11 mouse cellular contexts compared by ENCODE assay signal in the genomic region with DNA sequence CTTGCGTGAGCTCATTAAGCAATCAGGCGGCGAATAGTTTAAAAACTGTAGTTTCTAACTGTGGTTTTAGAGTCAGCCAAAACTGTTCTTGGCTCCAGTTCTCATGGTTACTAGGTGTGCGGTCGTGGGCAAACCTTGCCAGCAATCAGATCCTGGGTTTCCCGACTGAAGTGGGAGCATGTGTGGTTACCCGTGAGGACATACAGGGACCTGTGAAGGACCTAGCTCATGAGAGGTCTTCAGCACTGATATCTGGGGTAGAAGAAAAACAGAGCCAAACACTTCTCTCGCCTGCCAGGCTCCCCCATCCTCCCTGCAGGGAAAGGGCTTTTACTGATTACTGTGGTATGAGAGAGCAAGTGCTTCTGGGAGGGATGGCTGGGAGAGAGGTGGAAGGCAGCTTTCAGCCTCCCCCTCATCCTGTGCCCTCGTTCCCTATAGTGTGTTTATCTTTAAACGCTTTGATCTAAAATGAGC.
DNase-seq lines count a peak whose midpoint lies in the region; ATAC-seq and TF ChIP-seq lines count a peak whose summit lies in the region.
"Had no signal": no experiment of that assay in that cellular context is flagged by ENCODE, and none has a peak within 500 bp of the region (broad histone marks: within the 10 kb centered on the region; RNA-seq: fewer than 3 reads in every experiment).

No protein-coding gene starts in this region.

- peak overlapping the region; percentile 16 for H3K4me2 ChIP-seq in lung, embryonic 14.5 days
- no peak overlapping the region for H3K4me2 ChIP-seq in stomach, embryonic 16.5 days (ENCODE audit: low read depth, low read length)
- no peak overlapping the region for H3K4me2 ChIP-seq in forebrain, embryonic 13.5 days

- no peak overlapping the region for H3K4me3 ChIP-seq in lung, embryonic 14.5 days (ENCODE audit: low read depth, low read length)
- no peak overlapping the region for H3K4me3 ChIP-seq in stomach, embryonic 16.5 days (replicated peaks; ENCODE audit: low read length)
- no peak overlapping the region for H3K4me3 ChIP-seq in forebrain, embryonic 13.5 days
- H3K4me3 ChIP-seq: hindbrain, embryonic 10.5 days had no signal

- H3K9ac ChIP-seq in lung, embryonic 14.5 days = no peak overlapping the region
- H3K9ac ChIP-seq in stomach, embryonic 16.5 days (ENCODE audit: low read length) = no peak overlapping the region
- no peak overlapping the region for H3K9ac ChIP-seq in forebrain, embryonic 13.5 days

- no peaks in the 10 kb centered on the region for H3K36me3 ChIP-seq in lung, embryonic 14.5 days (ENCODE audit: insufficient read depth)
- H3K36me3 ChIP-seq in stomach, embryonic 16.5 days (ENCODE audit: control insufficient read depth, insufficient read depth, low read length) = no peaks in the 10 kb centered on the region
- no peaks in the 10 kb centered on the region for H3K36me3 ChIP-seq in forebrain, embryonic 13.5 days (ENCODE audit: poor library complexity, severe bottlenecking)
- H3K36me3 ChIP-seq: G1E; hindbrain, embryonic 10.5 days had no signal

- WGBS in lung, embryonic 14.5 days = 32% methylated on average over 10 of the region's 10 CpGs
- 43% methylated on average over 10 of the region's 10 CpGs for WGBS in stomach, embryonic 16.5 days
- 83% methylated on average over 10 of the region's 10 CpGs for WGBS in forebrain, embryonic 13.5 days

- H3K4me1 ChIP-seq in lung, embryonic 14.5 days (ENCODE audit: insufficient read depth) = no peaks in the 10 kb centered on the region; the same call in 1 of the 2 replicates
- H3K4me1 ChIP-seq in stomach, embryonic 16.5 days (ENCODE audit: control insufficient read depth, insufficient read depth, low read length) = no peaks in the 10 kb centered on the region
- H3K4me1 ChIP-seq in forebrain, embryonic 13.5 days = no peaks in the 10 kb centered on the region
- H3K4me1 ChIP-seq: hindbrain, embryonic 10.5 days had no signal

- no peaks in the 10 kb centered on the region for H3K27me3 ChIP-seq in lung, embryonic 14.5 days (ENCODE audit: insufficient read depth, low read length)
- H3K27me3 ChIP-seq in stomach, embryonic 16.5 days (ENCODE audit: control insufficient read depth, insufficient read depth, low read length) = no peaks in the 10 kb centered on the region
- no peaks in the 10 kb centered on the region for H3K27me3 ChIP-seq in forebrain, embryonic 13.5 days

- peak overlapping the region; percentile 54; the same call in 1 of the 2 replicates for H3K27ac ChIP-seq in lung, embryonic 14.5 days (ENCODE audit: low read depth)
- no peak overlapping the region for H3K27ac ChIP-seq in stomach, embryonic 16.5 days (ENCODE audit: low read length)
- H3K27ac ChIP-seq in forebrain, embryonic 13.5 days = no peak overlapping the region
- H3K27ac ChIP-seq: hindbrain, embryonic 10.5 days; macrophage had no signal

- ATAC-seq in lung, embryonic 14.5 days (ENCODE audit: insufficient read depth) = peak; percentile 85
- peak; percentile 69; the same call in 1 of the 2 replicates for ATAC-seq in stomach, embryonic 16.5 days (ENCODE audit: insufficient read depth, low FRiP score)
- ATAC-seq in forebrain, embryonic 13.5 days = no peak
- ATAC-seq in megakaryocyte progenitor cell, adult 5-6 weeks (replicated peaks; ENCODE audit: poor library complexity) = no peak

- H3K9me3 ChIP-seq in lung, embryonic 14.5 days (ENCODE audit: low read depth, low read length) = no peaks in the 10 kb centered on the region
- no peaks in the 10 kb centered on the region for H3K9me3 ChIP-seq in stomach, embryonic 16.5 days (replicated peaks; ENCODE audit: control insufficient read depth, low read length)
- no peaks in the 10 kb centered on the region for H3K9me3 ChIP-seq in forebrain, embryonic 13.5 days (replicated peaks)
- H3K9me3 ChIP-seq: hindbrain, embryonic 10.5 days had no signal

- intact Hi-C loops in heart, postnatal 10 days (cut with DNase I) = no loop called here

- DNase-seq in adrenal gland, postnatal 14 days = peak; percentile 19
- no peak for DNase-seq in adrenal gland, adult 8-10 months
- peak; percentile 51 for DNase-seq in lung, embryonic 14.5 days
- DNase-seq in lung, postnatal 25 days (ENCODE audit: low spot score) = no peak
- peak; percentile 72 to 77 for DNase-seq in heart, postnatal 10 days

- TF ChIP-seq CTCF in lung, embryonic 14.5 days (IDR thresholded peaks at IDR 0.05; ENCODE audit: low read depth) = no peak

Comparison
In these comparisons a context has a peak if more than half of its experiments do, and no peak if none do; other contexts are left out.
1. DNase-seq: peak in adrenal gland, postnatal 14 days (single experiment), lung, embryonic 14.5 days (single experiment) and heart, postnatal 10 days (2 of 2); none in adrenal gland, adult 8-10 months (single experiment) and lung, postnatal 25 days (single experiment).
2. ATAC-seq: peak in lung, embryonic 14.5 days (single experiment) and stomach, embryonic 16.5 days (single experiment); none in forebrain, embryonic 13.5 days (single experiment) and megakaryocyte progenitor cell, adult 5-6 weeks (single experiment).